Mouse (Mus musculus): ENCODE measurements at regions not wholly inside any gene's neighbourhood (a gene's known extent, or its start where the extent isn't known, plus 50 kb on each side); places are given as distances from the start of the nearest gene placed in this dataset.

GRCm38 (mm10) chr4:124526822-124527221 lies 83.8 kb downstream of the 3100002H09Rik start:
- TF ChIP-seq CTCF (IDR thresholded peaks at IDR 0.05; ENCODE audit: low read depth, low read length), result no peak
- TF ChIP-seq POLR2A (IDR thresholded peaks at IDR 0.05; ENCODE audit: insufficient read depth, low read length), result no peak

Data from ES-Bruce4 (cell line).